Mouse (Mus musculus): ENCODE measurements at regions not wholly inside any gene's neighbourhood (a gene's known extent, or its start where the extent isn't known, plus 50 kb on each side); places are given as distances from the start of the nearest gene placed in this dataset.

GRCm38 (mm10) chr2:172613891-172614391 is 64.5 kb downstream of the Tfap2c start:
- WGBS, result 0% methylated on average over 18 of the region's 18 CpGs
- no peak overlapping the region for H3K27ac ChIP-seq (ENCODE audit: low read depth, low read length)
- H3K9ac ChIP-seq (ENCODE audit: low read depth, low read length), result peak overlapping the region; percentile 37; the same call in 1 of the 2 replicates

GRCm38 (mm10) chr2:172615148-172615547 is 65.8 kb downstream of the Tfap2c start:
- Histone ChIP-seq H3K4me3 (ENCODE audit: low read length) (no peak overlapping the region), H3K9me3 (ENCODE audit: control insufficient read depth, low read length) (no peaks in the 10 kb centered on the region), H3K4me1 (ENCODE audit: control insufficient read depth, insufficient read depth, low read length) (no peaks in the 10 kb centered on the region), H3K4me2 (replicated peaks; ENCODE audit: low read depth, low read length) (no peak overlapping the region), H3K9ac (ENCODE audit: low read depth, low read length) (no peak overlapping the region), H3K36me3 (ENCODE audit: control insufficient read depth, insufficient read depth, low read length) (no peaks in the 10 kb centered on the region), H3K27ac (ENCODE audit: low read depth, low read length) (no peak overlapping the region), H3K27me3 (ENCODE audit: control insufficient read depth, insufficient read depth, low read length) (peaks cover 13% of the 10 kb centered on the region)
- 16% methylated on average over 2 of the region's 2 CpGs for WGBS
- no peak for ATAC-seq (ENCODE audit: low FRiP score, low TSS enrichment)

More at GRCm38 (mm10) chr2:172613891-172614391, 64.5 kb downstream of the Tfap2c start:
- no peaks in the 10 kb centered on the region for H3K4me1 ChIP-seq (ENCODE audit: control insufficient read depth, insufficient read depth, low read length)
- H3K27me3 ChIP-seq (ENCODE audit: control insufficient read depth, insufficient read depth, low read length), result peaks cover 13% of the 10 kb centered on the region
- H3K9me3 ChIP-seq (ENCODE audit: control insufficient read depth, low read length), result no peaks in the 10 kb centered on the region
- no peak; the same call in 1 of the 2 replicates for ATAC-seq (ENCODE audit: low FRiP score, low TSS enrichment)
- H3K4me3 ChIP-seq (ENCODE audit: low read length), result peak overlapping the region; percentile 32; the same call in 1 of the 2 replicates
- H3K36me3 ChIP-seq (ENCODE audit: control insufficient read depth, insufficient read depth, low read length), result no peaks in the 10 kb centered on the region
- H3K4me2 ChIP-seq (replicated peaks; ENCODE audit: low read depth, low read length), result peak overlapping the region; percentile 52

GRCm38 (mm10) chr2:172615582-172615981 is 66.2 kb downstream of the Tfap2c start:
- Histone ChIP-seq H3K4me2 (replicated peaks; ENCODE audit: low read depth, low read length) (no peak overlapping the region), H3K36me3 (ENCODE audit: control insufficient read depth, insufficient read depth, low read length) (no peaks in the 10 kb centered on the region), H3K27ac (ENCODE audit: low read depth, low read length) (no peak overlapping the region), H3K4me3 (ENCODE audit: low read length) (no peak overlapping the region), H3K9me3 (ENCODE audit: control insufficient read depth, low read length) (no peaks in the 10 kb centered on the region), H3K9ac (ENCODE audit: low read depth, low read length) (no peak overlapping the region), H3K27me3 (ENCODE audit: control insufficient read depth, insufficient read depth, low read length) (peaks cover 13% of the 10 kb centered on the region), H3K4me1 (ENCODE audit: control insufficient read depth, insufficient read depth, low read length) (no peaks in the 10 kb centered on the region)
- 28% methylated on average over 4 of the region's 4 CpGs for WGBS
- ATAC-seq (ENCODE audit: low FRiP score, low TSS enrichment), result no peak

GRCm38 (mm10) chr2:172619168-172619567 is 69.8 kb downstream of the Tfap2c start:
- no peak for ATAC-seq (ENCODE audit: low FRiP score, low TSS enrichment)
- Histone ChIP-seq H3K4me2 (replicated peaks; ENCODE audit: low read depth, low read length) (no peak overlapping the region), H3K27ac (ENCODE audit: low read depth, low read length) (no peak overlapping the region), H3K36me3 (ENCODE audit: control insufficient read depth, insufficient read depth, low read length) (no peaks in the 10 kb centered on the region), H3K4me3 (ENCODE audit: low read length) (no peak overlapping the region), H3K27me3 (ENCODE audit: control insufficient read depth, insufficient read depth, low read length) (peaks cover 14% of the 10 kb centered on the region), H3K9me3 (ENCODE audit: control insufficient read depth, low read length) (no peaks in the 10 kb centered on the region), H3K9ac (ENCODE audit: low read depth, low read length) (no peak overlapping the region), H3K4me1 (ENCODE audit: control insufficient read depth, insufficient read depth, low read length) (no peaks in the 10 kb centered on the region; the same call in 1 of the 2 replicates)
- WGBS, result 89% methylated on average over 7 of the region's 7 CpGs

- no peak overlapping the region for H3K27ac ChIP-seq (ENCODE audit: low read depth, low read length)
Measured at GRCm38 (mm10) chr2:172620001-172620400, 70.6 kb downstream of the Tfap2c start.

GRCm38 (mm10) chr2:172623707-172624106 is 74.3 kb downstream of the Tfap2c start:
- peaks cover 10% of the 10 kb centered on the region for H3K27me3 ChIP-seq (ENCODE audit: control insufficient read depth, insufficient read depth, low read length)
- no peaks in the 10 kb centered on the region; the same call in 1 of the 2 replicates for H3K4me1 ChIP-seq (ENCODE audit: control insufficient read depth, insufficient read depth, low read length)
- no peak overlapping the region for H3K4me3 ChIP-seq (ENCODE audit: low read length)
- no peak overlapping the region for H3K27ac ChIP-seq (ENCODE audit: low read depth, low read length)
- ATAC-seq (ENCODE audit: low FRiP score, low TSS enrichment), result no peak
- H3K9me3 ChIP-seq (ENCODE audit: control insufficient read depth, low read length), result no peaks in the 10 kb centered on the region
- H3K9ac ChIP-seq (ENCODE audit: low read depth, low read length), result no peak overlapping the region
- H3K4me2 ChIP-seq (replicated peaks; ENCODE audit: low read depth, low read length), result no peak overlapping the region; the same call in 1 of the 2 replicates
- 2% methylated on average over 14 of the region's 14 CpGs for WGBS
- no peaks in the 10 kb centered on the region for H3K36me3 ChIP-seq (ENCODE audit: control insufficient read depth, insufficient read depth, low read length)

More at GRCm38 (mm10) chr2:172620001-172620400, 70.6 kb downstream of the Tfap2c start:
- Histone ChIP-seq H3K27me3 (ENCODE audit: control insufficient read depth, insufficient read depth, low read length) (peaks cover 11% of the 10 kb centered on the region), H3K4me2 (replicated peaks; ENCODE audit: low read depth, low read length) (no peak overlapping the region), H3K4me1 (ENCODE audit: control insufficient read depth, insufficient read depth, low read length) (no peaks in the 10 kb centered on the region; the same call in 1 of the 2 replicates), H3K9me3 (ENCODE audit: control insufficient read depth, low read length) (no peaks in the 10 kb centered on the region), H3K9ac (ENCODE audit: low read depth, low read length) (no peak overlapping the region), H3K4me3 (ENCODE audit: low read length) (no peak overlapping the region), H3K36me3 (ENCODE audit: control insufficient read depth, insufficient read depth, low read length) (no peaks in the 10 kb centered on the region)
- WGBS, result 65% methylated on average over 5 of the region's 5 CpGs
- ATAC-seq (ENCODE audit: low FRiP score, low TSS enrichment), result no peak

GRCm38 (mm10) chr2:172627353-172628306 is 78.2 kb downstream of the Tfap2c start:
- no peaks in the 10 kb centered on the region for H3K36me3 ChIP-seq (ENCODE audit: control insufficient read depth, insufficient read depth, low read length)
- no peak overlapping the region for H3K4me3 ChIP-seq (ENCODE audit: low read length)
- no peaks in the 10 kb centered on the region; the same call in 1 of the 2 replicates for H3K4me1 ChIP-seq (ENCODE audit: control insufficient read depth, insufficient read depth, low read length)
- no peak overlapping the region for H3K9ac ChIP-seq (ENCODE audit: low read depth, low read length)
- no peak for ATAC-seq (ENCODE audit: low FRiP score, low TSS enrichment)
- 74% methylated on average over 20 of the region's 20 CpGs for WGBS
- H3K27ac ChIP-seq (ENCODE audit: low read depth, low read length), result no peak overlapping the region
- H3K27me3 ChIP-seq (ENCODE audit: control insufficient read depth, insufficient read depth, low read length), result peaks cover 10% of the 10 kb centered on the region
- H3K4me2 ChIP-seq (replicated peaks; ENCODE audit: low read depth, low read length), result no peak overlapping the region
- H3K9me3 ChIP-seq (ENCODE audit: control insufficient read depth, low read length), result no peaks in the 10 kb centered on the region

- WGBS, result 70% methylated on average over 3 of the region's 3 CpGs
- H3K27me3 ChIP-seq (ENCODE audit: control insufficient read depth, insufficient read depth, low read length), result no peaks in the 10 kb centered on the region
- H3K4me1 ChIP-seq (ENCODE audit: control insufficient read depth, insufficient read depth, low read length), result no peaks in the 10 kb centered on the region
- H3K9me3 ChIP-seq (ENCODE audit: control insufficient read depth, low read length), result no peaks in the 10 kb centered on the region
- H3K27ac ChIP-seq (ENCODE audit: low read depth, low read length), result no peak overlapping the region
- ATAC-seq (ENCODE audit: low FRiP score, low TSS enrichment), result no peak
- no peak overlapping the region for H3K9ac ChIP-seq (ENCODE audit: low read depth, low read length)
- H3K4me2 ChIP-seq (replicated peaks; ENCODE audit: low read depth, low read length), result no peak overlapping the region
- no peaks in the 10 kb centered on the region for H3K36me3 ChIP-seq (ENCODE audit: control insufficient read depth, insufficient read depth, low read length)
- no peak overlapping the region for H3K4me3 ChIP-seq (ENCODE audit: low read length)
Measured at GRCm38 (mm10) chr2:172630333-172630732, 80.9 kb downstream of the Tfap2c start.

GRCm38 (mm10) chr2:172642616-172643015 is 93.2 kb downstream of the Tfap2c start:
- WGBS, result 68% methylated on average over 11 of the region's 11 CpGs
- no peak for ATAC-seq (ENCODE audit: low FRiP score, low TSS enrichment)
- H3K9me3 ChIP-seq (ENCODE audit: control insufficient read depth, low read length), result peaks cover 2% of the 10 kb centered on the region; the same call in 1 of the 2 replicates
- H3K9ac ChIP-seq (ENCODE audit: low read depth, low read length), result no peak overlapping the region
- H3K27ac ChIP-seq (ENCODE audit: low read depth, low read length), result no peak overlapping the region
- no peak overlapping the region for H3K4me3 ChIP-seq (ENCODE audit: low read length)
- H3K27me3 ChIP-seq (ENCODE audit: control insufficient read depth, insufficient read depth, low read length), result 0 out of 2 replicates have a peak, but pooled peaks cover 3% of the 10 kb centered on the region
- H3K36me3 ChIP-seq (ENCODE audit: control insufficient read depth, insufficient read depth, low read length), result no peaks in the 10 kb centered on the region
- H3K4me2 ChIP-seq (replicated peaks; ENCODE audit: low read depth, low read length), result no peak overlapping the region
- H3K4me1 ChIP-seq (ENCODE audit: control insufficient read depth, insufficient read depth, low read length), result 0 out of 2 replicates have a peak, but pooled peaks cover 6% of the 10 kb centered on the region
